Mouse (Mus musculus): Measurements from ENCODE around the gene Dach1. TPM values are rescaled to one million over a fixed set of nuclear protein-coding genes. Genes with fewer than 3 reads are reported as not detected.

The Dach1 gene
- total RNA-seq, 2 experiments from 2014 or later, result 1.2 to 4.2 TPM

DNA sequence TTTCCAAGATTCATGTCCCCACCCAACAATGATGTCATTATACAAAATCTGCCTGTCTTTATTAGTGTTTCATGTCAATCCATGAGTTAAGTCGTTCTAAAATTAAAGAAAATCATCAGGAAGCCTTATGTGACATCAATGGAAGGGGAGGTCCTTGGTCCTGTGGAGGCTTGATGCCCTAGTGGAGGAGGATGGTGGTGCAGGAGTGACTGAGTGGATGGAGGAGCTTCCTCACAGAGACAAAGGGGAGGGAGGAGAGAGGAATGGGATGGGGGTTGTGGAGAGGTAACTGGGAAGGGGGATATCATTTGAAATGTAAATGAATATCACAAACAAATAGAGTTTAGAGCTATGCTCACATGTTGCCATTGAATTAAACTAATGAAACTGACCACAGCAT lies 287.6 kb downstream of the Dach1 start:
- no peak for ATAC-seq (replicated peaks; ENCODE audit: low FRiP score, poor library complexity, severe bottlenecking)

GRCm38 (mm10) chr14:97871001-97871400 lies 298.6 kb downstream of the Dach1 start:
- ATAC-seq (replicated peaks; ENCODE audit: low FRiP score, poor library complexity, severe bottlenecking), result no peak

DNA sequence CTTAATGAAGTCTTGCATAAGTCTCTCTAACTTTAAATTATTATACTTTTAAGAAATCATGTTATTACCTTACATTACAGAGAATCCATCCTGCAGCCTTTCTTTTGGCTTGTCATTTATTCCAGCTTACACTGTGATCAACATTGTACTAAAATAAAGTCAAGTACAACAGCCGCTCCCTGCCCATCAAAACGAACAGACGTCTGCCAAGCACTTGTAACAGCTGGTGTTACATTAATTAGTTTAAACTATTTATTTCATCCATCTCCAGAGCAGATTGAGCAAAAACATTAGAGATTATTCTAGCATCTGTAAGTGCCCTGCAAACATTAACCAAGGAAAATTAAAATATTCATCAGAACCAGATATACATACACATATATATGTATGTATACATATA lies 311.2 kb downstream of the Dach1 start:
- no peak for ATAC-seq (replicated peaks; ENCODE audit: low FRiP score, poor library complexity, severe bottlenecking)

- no peak for ATAC-seq (replicated peaks; ENCODE audit: low FRiP score, poor library complexity, severe bottlenecking)
Measured at GRCm38 (mm10) chr14:97857276-97857675, 312.3 kb downstream of the Dach1 start.

DNA sequence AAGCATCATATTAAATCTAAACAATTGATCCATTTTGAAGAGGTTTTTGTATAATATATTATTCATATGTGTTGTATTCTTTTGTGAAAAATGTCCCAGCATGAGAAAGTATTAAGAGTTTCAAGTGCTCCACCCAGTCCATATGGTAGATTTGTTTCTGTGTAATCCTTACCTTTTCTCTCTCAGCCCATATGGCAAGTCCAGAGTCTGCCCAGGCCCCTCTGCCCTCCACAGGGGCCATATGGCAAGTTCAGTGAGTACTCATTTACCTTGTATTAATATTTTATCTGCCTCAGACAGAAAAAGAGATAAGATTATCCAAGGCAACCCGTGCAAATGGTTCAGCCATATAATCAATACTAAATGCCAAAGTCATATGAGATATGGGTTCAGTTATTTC lies 314.2 kb downstream of the Dach1 start:
- ATAC-seq (replicated peaks; ENCODE audit: low FRiP score, poor library complexity, severe bottlenecking), result no peak

- ATAC-seq (replicated peaks; ENCODE audit: low FRiP score, poor library complexity, severe bottlenecking), result no peak
Measured at GRCm38 (mm10) chr14:97850486-97850885, 319.1 kb downstream of the Dach1 start.

DNA sequence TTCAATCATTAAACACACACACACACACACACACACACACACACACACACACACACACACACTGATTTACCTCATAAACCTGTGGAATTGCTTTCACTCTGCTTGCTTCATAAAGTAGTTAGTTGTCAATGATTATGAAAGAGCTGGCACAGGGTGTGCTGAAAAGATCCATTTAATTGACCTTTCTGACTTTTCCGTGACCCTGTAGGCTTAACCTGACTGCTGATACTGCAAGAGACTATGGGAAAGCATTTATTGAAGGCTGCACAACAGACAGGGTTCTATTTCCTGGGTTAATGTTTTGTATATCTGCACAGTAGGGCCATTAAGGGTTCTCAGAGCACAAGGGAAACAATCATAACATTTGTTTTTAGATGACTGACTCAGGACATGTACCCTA lies 321.9 kb downstream of the Dach1 start:
- no peak for ATAC-seq (replicated peaks; ENCODE audit: low FRiP score, poor library complexity, severe bottlenecking)

DNA sequence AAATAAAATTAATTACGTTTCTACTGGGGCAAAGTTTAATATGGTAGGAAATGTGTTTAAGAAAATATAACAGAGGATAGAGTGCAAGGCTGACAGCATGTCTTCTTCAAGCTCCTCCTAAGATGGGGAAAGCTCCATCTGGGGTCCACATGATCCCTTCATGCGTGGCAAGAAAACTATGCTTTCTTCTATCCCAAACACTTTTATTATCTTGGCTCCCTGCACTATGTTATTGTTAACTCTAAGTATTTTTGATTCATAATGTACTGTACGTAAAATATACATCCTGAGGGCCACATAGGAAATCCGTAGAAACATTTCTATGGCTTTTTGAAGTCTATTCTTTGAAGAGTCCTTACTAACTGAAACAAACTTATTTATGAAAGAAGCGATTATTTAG lies 330.3 kb downstream of the Dach1 start:
- no peak for ATAC-seq (replicated peaks; ENCODE audit: low FRiP score, poor library complexity, severe bottlenecking)

- ATAC-seq (replicated peaks; ENCODE audit: low FRiP score, poor library complexity, severe bottlenecking), result no peak
Measured at GRCm38 (mm10) chr14:97829865-97830264, 339.7 kb downstream of the Dach1 start.

- ATAC-seq (replicated peaks; ENCODE audit: low FRiP score, poor library complexity, severe bottlenecking), result no peak
Measured at GRCm38 (mm10) chr14:97814555-97815175, 354.9 kb downstream of the Dach1 start.

DNA sequence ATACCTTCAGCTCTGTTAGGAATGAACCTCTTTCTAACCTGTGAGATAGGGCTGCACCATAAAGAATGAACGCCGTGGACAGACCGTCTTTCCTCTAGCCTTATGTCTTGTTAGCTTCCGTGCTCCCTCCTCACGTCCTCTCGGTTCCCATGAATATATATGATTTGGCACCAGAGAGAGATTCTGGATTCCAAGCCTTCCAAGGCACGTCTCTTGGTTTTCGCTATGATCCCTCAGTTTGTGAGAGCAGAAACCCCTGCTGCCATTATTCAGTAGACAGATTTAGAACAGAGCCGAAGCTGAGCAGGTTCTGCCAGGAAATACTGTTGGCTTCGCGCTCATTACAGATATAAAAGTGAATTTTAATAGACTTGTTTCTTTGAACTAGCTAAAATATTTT lies 356.0 kb downstream of the Dach1 start:
- ATAC-seq (replicated peaks; ENCODE audit: low FRiP score, poor library complexity, severe bottlenecking), result no peak

GRCm38 (mm10) chr14:97795385-97795952 lies 374.1 kb downstream of the Dach1 start:
- no peak for ATAC-seq (replicated peaks; ENCODE audit: low FRiP score, poor library complexity, severe bottlenecking)

DNA sequence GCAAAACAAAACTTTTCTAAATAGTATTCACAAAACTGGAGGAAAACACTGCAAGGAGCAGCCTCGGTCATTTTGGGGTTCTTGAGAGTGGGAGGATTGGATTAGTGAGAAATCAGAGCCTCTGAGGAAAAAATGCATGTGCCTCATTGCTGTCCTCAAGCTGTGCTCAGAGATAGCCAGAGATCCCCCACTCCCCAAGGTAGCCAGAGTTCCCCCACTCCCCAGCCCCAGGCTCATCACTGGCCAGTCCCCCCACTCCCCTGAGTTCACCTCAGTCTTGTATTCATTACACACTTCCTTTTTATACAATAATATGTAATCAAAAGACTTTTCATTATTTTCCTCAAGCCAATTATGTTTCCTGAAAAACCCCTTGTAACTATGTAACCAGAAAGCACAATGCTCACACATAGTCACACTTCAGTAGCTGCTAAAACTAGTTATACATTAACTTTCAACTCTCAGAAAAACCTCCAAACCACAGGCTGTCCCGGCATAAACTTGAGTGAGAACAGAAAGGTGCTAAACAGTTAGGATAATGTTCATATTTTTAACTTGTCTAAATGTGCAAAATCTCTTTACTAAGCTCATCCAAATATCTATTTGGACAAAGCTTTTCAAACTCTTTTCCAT lies 395.3 kb downstream of the Dach1 start:
- ATAC-seq (replicated peaks; ENCODE audit: low FRiP score, poor library complexity, severe bottlenecking), result no peak

DNA sequence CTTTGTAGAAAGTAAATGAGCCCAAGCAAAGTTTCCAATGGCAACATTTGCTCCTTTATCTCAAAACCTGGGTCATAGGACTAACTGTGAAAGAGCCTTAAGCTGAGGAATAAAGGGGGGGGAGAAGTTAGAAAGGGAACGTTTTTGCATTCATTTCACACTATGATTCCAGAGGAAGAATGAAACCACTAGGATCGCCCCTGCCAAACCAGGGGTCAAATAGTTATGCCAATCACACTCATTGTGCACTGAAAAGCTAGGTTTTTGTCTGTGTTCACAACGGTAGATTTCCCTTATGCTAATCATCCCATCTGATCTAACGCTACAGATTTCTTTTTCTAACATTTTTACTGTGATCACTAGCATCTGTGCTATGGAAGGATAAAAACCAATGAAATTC lies 415.2 kb downstream of the Dach1 start:
- ATAC-seq (replicated peaks; ENCODE audit: low FRiP score, poor library complexity, severe bottlenecking), result no peak

- ATAC-seq (replicated peaks; ENCODE audit: low FRiP score, poor library complexity, severe bottlenecking), result no peak
Measured at GRCm38 (mm10) chr14:97753973-97754372, 415.6 kb downstream of the Dach1 start.

DNA sequence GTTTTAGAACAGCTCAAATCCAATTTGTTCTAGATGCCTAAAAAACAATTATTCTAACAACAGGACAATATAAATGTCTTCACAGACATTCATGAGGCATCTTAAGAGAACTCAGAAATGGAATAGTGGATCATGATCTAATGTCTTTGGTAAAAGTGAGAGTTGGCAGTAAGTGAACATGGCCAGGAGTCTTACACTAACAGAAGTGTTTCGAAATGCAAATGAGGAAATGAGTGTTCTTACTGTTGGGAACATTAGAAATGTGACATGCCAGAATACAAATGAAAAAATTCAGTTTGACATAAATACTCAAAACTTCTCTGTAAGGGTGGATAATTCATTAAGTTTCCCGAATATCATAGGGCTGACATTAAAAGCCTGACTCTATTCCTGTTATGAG lies 426.3 kb downstream of the Dach1 start:
- ATAC-seq (replicated peaks; ENCODE audit: low FRiP score, poor library complexity, severe bottlenecking), result no peak

- no peak for ATAC-seq (replicated peaks; ENCODE audit: low FRiP score, poor library complexity, severe bottlenecking)
Measured at GRCm38 (mm10) chr14:97742785-97743184, 426.8 kb downstream of the Dach1 start.

All from erythroid progenitor cell, adult 5-6 weeks (primary cell).